Mouse (Mus musculus) spleen, postnatal 14 days (tissue): ENCODE measurements around the gene Glt1d1.

ENCODE experiments used
- DNase-seq, 2 experiments: peaks; one replicate each; pipeline ENCODE4 v3.0.0; 2021 to 2022; ENCODE audit warnings: low spot score in 2 of 2

Gene Glt1d1

DNA sequence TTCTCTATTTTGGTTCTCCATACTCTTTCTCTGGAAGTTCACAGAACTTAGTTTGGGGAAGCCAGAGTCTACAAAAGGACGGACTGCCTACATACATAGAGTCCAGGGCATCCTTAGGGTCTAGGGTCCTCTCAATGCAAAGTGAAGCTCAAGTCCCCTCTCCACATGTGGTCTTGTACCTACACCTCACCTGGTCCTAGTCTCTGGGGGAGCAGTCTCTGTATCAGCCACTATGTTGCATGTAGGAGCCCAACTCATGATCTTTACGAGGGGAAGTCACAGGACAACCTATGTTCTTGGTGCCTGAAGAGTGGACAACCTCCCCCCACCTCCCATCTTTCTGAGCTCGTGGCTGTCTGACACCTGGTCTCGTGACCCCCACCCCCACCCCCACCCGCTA lies 391 bp upstream of the Glt1d1 start:
- DNase-seq: no peak

DNA sequence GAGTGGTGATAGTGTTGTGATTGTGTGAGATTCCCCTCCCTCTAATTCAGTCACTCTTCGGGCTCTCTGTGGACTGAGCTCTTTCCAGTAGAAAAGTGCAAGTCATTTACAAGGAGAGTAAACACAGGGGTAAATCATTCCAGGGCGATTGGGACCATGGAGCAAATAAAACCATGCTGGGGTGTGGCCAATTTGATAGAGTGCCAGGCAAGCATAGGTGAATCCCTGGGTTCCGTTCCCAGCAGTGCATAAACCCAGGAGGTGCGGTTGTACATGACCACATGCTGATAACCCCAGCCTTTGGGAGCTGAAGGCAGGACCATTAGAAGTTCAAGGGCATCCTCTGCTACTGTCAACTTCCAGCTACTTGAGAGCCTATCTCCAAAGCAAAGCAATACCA lies 1.1 kb downstream of the Glt1d1 start:
- DNase-seq: no peak

DNA sequence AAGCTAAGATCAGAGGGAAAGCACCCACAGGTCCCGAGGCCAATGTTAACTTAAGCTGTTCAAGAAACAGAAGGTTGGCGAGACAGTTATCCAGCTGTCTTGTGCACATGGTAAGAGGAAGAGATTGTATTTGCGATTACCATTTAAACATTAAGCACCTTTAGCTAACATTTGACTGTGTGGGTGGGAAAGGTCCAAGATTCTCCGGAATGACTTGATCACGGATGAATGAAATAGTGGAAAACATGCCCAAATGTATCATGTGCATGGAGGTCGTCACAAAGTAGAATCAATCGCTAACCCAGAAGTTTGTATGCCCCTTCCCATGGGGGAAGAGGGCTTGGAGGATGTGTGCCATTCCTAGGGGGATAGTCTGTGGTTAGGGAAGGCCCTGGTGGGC lies 1.6 kb downstream of the Glt1d1 start:
- no peak for DNase-seq

DNA sequence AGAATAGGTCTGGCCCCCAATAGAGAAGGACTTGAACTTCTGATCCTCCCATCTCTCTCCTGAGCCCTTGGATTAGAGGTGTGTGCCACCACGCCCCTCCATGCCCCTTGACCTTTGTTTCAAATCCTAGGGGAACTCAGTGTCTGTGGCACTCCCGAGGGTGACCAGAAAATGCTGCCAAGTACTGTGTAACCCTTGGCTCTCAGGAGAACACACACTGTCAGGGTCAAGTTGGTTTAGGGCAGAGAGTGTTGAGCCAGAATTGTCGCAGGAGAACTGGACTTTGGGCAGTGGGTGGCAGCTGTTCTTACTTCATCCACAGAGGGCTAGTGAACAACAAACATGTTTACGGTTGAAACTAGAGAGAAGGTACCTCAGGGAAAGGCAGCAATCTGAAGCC lies 5.6 kb downstream of the Glt1d1 start:
- DNase-seq: no peak

DNA sequence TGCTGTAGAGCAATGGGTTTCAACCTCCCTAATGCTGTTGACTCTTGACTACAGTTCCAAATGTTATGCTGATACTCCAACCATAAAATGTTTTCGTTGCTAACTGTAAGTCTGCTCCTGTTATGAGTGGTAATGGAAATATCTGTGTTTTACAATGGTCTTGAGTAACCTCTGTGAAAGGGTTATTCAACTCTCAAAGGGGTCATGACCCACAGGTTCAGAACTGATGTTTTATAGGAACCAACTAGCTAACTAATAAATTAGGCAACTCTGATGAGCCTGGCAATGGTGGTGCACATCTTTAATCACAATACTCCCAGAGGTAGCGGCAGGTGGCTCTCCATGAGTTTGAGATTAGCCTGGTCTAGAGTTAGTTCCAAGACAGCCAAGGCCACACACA lies 6.1 kb downstream of the Glt1d1 start:
- no peak for DNase-seq

DNA sequence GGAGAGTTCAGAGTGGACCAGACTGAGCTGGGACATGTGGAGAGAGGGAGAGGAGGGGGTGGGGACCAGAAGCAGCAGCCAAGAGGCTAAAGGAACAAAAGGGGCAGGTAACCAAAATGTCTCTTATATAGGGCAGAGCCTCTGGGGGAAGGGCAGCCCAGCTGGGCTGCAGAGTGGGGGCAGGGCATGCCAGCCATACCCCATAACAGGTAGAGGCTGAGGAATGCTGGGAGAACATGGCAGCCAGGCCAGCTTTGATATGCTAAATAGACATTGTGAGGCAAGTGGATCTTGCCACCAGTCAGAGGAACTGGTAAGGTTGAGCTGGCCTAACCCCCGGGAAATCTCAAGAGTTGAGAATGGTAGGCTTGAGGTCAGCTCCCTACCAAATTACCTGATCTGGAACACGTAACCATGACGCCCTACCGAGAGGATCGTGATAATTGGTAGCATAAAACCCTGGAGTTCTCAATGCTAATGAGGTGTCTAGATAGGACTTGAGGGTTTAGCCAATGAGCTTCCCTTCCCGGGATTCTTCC lies 7.1 kb downstream of the Glt1d1 start:
- DNase-seq: no peak

DNA sequence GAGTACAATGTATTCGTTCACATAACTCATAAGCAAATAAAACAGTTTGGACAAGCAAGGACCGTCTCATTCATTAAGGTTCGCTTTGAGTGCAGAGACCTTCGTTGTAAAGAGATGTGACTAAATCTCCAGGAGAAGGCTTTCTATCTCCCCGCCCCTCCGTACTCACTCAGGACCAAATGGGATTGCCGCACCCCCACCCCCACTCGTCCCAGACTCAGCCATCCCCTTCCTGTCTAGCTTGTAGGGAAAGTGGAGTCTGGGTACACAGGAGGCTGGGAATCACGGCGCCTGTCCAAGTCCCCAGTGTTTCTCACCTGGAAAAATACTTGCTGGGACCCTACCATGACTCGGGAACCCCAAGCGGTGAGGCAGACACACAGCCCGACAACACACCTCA lies 7.6 kb downstream of the Glt1d1 start:
- no peak for DNase-seq

DNA sequence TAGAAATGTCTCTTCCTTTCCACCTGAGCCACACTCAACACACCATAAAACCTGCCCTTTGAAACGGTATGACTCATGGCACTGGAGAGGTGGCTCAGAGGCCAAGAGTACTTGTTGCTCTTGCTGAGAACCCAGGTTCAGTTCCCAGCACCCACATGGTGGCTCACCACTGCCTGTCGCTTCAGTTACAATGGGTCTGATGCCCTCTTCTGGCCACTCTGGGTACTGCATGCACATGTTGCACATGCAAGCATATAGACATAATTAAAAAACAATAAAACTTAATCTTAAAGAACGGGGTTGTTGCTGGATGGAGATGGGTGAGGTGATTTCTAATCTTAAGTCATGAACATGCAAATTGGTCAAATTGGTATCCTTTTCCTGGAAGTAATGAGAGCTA lies 8.3 kb downstream of the Glt1d1 start:
- DNase-seq: no peak

DNA sequence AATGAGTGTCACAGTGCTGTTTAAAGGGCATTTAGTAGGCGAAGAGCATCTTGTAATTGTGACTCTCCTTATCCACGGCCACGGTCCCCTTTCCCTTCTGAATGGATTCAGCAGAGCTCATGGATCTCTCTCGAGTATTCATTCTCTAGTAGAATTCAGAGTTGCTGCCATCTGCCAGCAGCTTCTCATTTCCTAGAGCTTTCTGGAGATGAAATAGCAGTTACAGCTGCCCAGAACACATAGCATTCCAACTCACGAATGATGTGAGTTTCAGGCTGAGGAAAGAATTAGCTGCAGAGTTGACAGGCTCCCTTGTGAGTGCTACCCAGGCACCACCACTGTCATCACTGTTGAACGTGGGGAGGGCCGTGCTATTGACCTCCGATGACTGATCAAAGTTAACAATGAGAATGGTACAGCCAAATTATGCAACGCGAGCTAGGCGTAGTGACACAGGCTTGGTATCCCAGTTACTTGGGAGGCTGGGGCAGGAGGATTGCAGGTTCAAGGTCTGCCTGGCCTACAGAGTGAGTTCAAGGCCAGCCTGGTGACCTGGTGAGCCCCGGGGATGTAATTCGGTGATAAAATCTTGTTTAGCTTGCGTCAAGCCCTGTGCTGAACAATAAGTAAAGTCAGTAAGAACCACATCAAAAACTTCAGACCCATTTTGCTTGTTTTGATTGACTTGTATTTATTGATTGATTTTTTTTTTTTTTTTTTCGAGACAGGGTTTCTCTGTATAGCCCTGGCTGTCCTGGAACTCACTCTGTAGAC lies 9.3 kb downstream of the Glt1d1 start:
- no peak for DNase-seq

DNA sequence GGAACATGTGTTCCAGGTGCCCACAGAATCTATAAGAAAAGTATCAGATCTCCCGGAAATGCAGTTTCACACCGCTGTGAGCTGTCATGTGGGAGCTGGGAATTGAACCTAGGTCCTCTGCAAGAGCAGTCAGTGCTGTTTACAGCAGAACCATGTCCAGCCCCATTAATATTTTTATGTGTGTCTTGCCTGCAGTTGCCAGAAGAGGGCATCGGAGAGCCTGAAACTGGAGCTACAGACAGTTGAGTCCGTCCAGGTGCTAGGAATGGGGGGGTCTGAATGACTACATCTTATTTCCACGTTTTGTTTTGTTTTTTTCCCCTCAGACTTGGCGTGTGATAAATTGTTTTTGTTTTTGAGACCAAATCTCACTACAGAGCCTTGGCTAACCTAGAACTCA lies 16.0 kb downstream of the Glt1d1 start:
- peak in 1 of 2 experiments; percentile 25 for DNase-seq

DNA sequence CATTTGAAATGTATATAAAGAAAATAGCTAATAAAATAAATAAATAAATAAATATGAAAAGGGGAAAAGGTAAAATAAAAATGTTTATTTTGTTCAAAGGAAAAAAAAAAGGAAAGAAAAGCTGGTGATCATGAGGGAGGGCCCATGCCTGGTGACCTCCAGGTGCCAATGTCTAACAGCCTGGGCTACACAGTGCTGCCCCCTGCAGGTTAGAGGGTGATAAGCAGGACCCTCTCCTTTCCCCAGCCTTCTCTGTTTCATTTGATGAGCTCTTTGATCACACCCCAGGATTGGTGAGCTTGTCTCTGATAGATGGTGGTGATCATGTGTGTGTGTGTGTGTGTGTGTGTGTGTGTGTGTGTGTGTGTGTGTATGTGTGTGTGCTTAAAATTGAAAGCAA lies 17.0 kb downstream of the Glt1d1 start:
- DNase-seq: peak in 1 of 2 experiments; percentile 24

DNA sequence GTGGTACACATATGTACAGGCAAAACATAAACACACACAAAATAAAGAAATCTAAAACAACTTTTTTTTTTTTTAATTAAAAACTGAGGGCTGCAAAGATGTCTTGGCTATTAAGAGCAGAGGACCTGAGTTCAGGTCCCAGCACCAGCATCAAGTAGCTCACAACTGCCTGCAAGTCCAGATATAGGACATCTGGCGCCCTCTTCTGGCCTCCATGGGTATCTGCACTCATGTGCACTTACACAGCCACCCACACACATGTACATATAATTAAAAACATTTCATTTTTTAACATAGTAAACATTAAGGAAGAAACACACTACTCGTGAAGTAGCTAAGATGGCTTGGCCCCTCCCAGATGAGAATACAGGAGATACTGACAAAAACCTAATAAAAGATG lies 26.2 kb downstream of the Glt1d1 start:
- DNase-seq: no peak

DNA sequence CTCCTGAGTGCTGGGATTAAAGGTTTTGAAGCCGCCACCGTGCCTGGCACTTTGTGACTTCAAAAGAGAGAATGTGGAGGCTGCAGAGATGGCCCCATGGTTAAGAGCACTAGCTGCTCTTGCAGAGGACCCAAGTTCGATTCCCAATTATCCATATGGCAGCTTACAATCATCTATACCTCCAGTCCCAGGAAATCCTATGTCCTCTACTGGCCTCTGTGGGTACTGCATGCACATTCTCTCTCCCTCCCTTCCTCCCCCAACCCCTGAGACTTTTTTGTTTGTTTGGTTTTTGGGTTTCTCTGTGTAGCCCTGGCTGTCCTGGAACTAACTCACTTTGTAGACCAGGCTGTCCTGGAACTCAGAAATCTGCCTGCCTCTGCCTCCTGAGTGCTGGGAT lies 27.2 kb downstream of the Glt1d1 start:
- no peak for DNase-seq

DNA sequence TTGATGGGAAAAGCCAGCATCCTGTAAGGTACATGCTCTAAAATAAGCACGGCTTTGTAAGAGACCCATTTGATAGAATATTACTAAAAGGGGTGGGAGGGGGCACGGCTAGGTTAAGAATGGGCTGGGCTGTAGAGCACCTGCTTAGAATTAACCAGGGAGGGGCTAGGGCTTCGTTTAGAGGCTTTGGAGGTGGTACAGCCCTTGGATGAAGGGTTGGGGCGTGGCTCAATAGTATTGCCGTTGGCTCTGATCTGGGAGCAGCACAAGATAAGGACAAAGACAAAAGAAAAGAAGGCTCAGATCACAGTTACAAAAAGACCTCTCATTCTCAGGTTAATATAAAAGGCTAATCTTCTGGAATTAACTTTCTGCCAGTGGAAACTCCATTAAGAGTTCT lies 28.2 kb downstream of the Glt1d1 start:
- DNase-seq: no peak

DNA sequence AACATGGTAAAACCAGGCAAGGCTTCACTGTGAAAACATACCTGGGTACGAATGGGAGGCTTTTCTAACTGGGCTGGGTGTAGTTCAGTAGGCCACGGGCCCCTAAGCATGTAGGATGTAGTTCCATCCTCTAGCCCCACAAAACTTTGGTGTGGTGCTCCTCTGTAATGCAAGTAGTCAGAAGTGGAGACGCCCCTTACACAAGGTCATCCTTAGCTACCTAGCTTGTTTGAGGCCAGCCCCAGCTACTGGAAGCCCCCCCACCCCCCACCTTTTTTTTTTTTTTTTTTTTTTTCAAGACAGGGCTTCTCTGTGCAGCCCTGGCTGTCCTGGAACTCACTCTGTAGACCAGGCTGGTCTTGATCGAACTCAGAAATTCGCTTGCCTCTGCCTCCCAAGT lies 28.9 kb downstream of the Glt1d1 start:
- no peak for DNase-seq

DNA sequence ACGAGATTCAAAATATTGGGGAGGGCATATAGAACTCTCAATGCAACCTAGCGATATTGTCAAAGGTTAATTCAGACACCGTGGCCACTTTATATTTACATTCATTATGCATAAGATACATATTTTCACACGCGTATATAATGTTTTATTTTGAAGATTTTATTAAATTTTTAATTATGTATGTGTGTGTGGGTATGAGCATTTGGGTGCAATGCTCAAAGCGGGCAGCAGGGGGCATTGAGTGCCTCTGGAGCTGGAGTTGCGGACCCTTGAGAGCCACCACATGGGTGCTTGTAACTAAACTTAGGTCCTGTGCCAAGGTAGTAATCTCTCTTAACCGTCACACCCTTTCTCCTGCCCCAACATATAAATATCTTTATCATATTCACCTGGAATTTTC lies 41.9 kb downstream of the Glt1d1 start:
- no peak for DNase-seq

DNA sequence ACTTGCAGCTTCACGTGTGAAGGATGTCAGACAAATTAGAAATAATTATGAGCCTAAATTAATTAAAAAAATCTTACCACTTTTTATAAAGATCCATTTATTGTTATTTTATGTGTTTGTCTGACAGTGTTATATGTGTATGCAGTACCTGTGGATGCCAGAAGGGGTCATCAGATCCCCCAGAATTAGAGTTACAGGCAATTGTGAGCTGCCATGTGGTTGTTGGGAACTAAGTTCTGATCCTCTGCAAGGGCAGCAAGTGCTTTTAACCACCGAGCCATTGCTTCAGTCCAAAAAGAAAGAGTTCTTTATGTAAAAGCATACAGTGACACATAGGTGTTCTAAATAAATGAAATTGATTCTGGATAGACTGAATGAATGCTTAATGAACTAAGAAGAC lies 45.5 kb downstream of the Glt1d1 start:
- DNase-seq: no peak

DNA sequence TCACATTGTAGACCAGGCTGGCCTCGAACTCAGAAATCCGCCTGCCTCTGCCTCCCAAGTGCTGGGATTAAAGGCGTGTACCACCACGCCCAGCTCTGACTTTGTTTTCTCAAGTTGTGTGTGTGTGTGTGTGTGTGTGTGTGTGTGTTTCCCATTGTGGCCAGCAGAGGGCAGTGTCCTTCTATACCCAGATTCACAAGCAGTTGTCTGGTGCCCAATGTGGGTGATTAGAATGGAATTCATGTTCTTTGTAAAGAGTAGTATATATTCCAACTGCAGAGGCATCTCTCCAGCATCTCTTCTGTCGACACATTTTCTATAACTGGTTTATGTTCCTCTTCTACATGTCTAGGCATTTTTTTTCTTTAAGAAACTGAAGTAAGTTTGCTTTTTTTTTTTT lies 46.4 kb downstream of the Glt1d1 start:
- no peak for DNase-seq

DNA sequence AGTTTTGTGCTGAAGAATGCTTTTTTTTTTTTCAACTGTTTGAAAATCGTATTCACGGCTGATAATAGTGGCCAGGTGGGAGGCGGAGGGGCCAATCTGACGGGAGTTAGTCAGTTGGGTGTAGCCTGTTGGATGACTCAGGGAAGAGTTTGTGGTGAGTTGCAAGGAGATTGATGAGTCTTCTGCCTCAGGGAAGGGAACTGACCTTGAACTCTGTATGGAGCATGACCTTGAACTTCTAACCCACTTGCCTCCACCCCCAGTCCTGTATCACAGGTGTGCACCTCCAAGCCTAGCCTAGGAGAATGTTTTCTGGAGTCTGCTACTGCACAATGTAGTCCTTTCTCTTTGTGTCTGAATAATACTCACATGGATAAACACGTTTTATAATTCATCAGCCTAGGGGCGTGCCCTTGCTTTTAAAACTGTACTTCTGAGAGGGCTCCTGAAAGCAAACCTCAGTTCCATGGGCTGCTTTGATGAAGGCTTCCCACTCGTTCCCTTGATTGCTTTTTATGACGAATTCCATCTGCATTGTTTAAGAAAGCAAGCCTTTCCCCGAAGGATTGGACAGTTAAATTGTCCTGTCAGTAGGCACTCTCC lies 56.6 kb downstream of the Glt1d1 start:
- DNase-seq: no peak

DNA sequence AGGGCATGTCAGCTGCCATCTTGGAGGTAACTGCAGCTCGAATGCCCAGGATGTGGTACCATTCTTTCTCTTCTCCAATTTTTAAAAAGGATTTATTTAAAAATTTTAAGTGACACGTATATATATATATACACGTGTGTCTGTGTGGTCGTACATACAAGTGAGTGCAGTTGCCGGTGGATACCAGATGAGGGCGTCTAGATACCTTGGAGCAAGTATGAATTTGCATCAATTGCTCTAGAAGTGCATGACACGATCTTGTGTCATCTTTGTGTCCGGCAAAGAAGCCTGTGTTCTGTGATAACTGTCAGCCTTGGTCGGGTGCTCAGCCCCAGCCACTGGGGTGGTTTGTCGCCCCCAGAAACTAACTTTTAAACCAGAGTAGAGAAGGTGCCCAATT lies 59.0 kb downstream of the Glt1d1 start:
- no peak for DNase-seq

DNA sequence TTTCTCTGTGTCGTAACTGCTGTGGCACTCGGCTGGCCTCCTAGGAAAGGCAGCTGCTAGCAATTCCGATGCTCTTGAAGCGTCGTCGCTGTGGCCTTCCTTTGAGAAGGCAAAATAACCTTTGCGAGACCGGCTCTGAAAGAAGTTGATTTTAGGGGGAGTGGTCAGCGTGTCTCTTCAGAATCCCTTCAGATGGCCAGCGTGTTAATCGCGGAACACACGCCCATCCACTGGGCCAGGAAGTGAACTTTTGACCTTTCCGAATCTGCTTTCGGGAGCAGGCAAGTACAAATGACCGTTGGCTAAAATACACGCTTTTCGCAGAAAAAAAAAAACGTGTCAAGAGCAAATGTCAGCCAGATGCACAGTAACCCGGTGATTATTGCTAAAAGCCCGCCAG lies 59.5 kb downstream of the Glt1d1 start:
- DNase-seq: no peak

DNA sequence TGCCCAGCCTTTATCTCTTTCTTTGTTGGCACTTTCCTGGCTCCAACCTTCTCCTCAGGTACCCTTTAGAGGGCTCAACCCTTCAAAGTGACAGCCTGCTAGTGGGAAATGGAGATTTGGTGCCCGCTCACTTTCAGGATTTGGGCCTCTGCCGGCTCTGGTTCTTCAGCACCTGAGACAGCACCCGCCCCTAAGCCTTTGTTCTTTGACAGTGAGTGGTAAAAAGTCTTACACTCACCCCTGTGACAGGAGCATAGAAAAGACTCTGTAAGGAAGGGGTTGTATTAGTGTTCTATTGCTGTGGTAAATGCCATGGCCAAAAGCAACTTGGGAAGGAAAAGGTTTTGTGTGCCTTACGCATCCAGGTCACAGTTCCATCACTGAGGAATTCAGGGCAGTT lies 63.8 kb downstream of the Glt1d1 start:
- no peak for DNase-seq

DNA sequence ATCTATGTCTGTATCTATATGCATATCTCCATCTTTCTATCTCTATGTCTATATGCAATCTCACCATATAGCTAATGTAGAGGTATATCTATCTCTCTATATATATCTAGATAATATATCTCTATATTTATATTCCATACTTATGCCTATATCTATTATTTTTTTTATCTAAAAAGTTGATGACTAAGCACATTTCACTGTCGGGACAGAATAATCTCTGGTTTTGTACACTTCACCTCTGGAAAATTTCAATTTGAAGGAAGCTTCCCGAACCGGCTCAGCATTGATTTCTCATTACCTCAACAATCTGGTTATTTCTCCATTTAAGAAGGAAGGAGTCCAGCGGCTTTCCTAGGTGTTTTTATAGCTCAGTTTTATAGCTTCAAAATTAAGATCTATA lies 64.5 kb downstream of the Glt1d1 start:
- no peak for DNase-seq

DNA sequence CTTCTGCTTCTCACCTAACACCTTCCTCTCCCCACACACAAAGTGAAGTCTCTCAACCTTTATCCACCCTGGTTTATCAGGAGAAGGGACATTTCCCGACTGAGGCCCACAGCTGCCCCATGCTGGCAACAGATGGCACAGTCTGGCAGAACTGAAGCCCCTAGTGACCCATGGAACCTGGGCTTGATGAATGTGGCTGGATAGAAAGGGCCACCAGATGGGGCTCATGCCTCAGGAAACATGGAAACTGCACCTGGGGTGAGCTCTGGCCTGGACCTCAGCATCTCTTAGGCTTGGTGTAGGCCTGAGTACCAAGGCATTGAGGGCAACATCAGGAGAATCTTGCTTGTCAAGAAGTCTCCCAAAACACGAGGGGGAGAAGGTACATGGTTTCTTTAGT lies 66.5 kb downstream of the Glt1d1 start:
- no peak for DNase-seq
